Mouse (Mus musculus) gastrocnemius, postnatal 4 days (tissue): Measurements from ENCODE around the gene Me1. TPM values are rescaled to one million over a fixed set of nuclear protein-coding genes. Genes with fewer than 3 reads are reported as not detected.
A peak's percentile ranks its signal among the peaks of the same experiment; 100 is the strongest.
"Not testable (repeated sequence)": the region's sequence is repeated elsewhere in the genome, so short reads cannot be mapped to it uniquely, and the experiment has no call there.

Experiments
- DNase-seq, 2 experiments: peaks; one replicate each; pipeline ENCODE4 v3.0.0; 2021 to 2022; ENCODE audit warnings: low spot score in 2 of 2, mixed read lengths in 2 of 2
- total RNA-seq, 2 experiments: library from RNA; stranded (reverse); gene quantifications; 2 replicates each; pipeline ENCODE4 v1.2.3; 2021

The Me1 gene
- total RNA-seq, 2 experiments from 2014 or later, result 20.5 to 24.0 TPM

DNA sequence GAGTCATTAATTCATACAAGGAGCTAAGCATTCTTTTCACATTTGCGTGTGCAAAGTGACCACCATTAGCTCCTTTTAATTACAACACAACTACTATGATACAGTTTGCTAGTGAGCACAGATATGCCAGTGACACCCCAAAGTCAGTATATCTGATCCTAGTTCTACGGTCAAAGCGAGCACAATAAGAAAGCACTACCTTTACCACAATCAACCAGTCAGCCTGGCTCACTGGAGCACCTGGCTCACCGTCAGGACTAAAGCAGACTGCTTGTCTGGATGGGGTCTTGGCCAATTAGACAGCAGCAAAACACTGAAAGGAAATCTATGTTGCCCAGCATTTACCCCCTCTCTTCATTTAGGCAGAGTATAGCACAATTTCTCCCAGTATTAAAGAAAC is 83.7 kb downstream of the Me1 start:
- no peak for DNase-seq

DNA sequence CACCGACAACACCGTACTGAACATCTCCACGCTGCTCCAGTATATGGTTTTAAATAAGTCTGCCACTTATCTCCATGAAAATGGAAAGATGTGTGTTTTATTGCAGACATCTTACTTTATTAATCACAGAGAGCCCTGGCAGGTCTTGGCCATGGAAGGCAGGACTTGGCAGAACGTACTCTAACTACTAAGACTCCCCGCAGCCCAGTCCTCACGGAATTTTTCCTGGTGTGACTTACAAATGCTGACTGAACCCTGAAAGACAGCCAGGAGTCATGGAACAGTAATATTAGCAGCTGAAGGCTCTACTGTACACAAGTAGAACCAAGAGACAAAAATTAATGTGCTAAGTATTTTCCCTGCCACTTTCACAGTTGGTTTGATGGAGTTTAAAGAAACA is 90.0 kb downstream of the Me1 start:
- DNase-seq, result no peak

DNA sequence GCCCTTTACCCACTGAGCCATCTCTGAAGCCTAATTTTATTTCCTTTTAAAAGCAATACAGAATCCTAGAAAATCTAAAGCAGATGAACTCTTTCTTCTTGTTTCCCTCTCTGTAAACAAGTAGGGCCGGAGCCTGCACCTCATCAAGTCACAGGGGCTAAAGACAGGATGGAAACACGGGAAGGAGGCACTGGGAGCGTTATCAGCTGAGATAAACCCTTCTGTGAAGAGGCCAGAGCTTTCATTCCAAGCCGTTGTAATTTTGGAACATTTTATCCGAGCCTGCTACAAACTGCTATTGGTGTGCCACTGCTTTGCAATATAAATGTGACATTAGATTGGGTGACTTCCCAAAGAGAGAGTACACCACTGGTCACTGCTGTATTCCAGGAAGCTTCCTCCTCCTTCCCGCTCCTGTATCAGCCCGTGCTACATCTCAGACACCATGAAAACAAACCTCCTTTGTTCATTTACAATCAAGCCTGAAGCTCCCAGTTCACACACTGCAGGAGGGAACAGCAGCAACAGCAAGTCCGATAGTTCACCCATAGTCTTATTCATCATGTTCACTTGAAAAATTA is 95.9 kb downstream of the Me1 start:
- DNase-seq, result no peak

DNA sequence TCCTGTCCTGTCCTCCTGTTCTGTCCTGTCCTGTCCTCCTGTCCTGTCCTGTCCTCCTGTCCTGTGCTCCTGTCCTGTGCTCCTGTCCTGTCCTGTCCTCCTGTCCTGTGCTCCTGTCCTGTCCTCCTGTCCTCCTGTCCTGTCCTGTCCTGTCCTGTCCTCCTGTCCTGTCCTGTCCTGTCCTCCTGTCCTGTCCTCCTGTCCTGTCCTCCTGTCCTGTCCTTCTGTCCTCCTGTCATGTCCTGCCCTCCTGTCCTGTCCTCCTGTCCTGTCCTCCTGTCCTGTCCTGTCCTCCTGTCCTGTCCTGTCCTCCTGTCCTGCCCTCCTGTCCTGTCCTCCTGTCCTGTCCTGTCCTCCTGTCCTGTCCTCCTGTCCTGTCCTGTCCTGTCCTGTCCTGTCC is 98.8 kb downstream of the Me1 start:
- not testable (repeated sequence) for DNase-seq

DNA sequence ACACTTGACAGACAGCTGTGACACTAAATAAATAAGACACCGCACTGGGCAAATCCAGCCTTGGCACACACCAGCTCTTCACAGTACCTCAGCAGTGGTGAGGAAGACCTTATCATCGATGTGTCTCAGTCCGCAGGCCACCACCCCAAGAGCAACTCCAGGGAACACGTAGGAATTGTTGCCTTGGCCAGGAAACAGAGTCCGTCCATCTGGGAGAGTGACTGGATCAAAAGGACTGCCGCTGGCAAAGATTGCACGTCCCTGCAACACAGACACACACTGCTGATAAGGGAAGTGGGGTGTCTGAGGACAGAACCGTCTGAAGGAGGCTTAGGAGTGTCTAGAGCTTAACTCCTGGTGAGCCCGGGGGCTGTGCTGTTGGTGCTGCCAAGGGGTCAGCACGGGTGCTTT is 101.4 kb downstream of the Me1 start:
- DNase-seq, result not testable (repeated sequence)

DNA sequence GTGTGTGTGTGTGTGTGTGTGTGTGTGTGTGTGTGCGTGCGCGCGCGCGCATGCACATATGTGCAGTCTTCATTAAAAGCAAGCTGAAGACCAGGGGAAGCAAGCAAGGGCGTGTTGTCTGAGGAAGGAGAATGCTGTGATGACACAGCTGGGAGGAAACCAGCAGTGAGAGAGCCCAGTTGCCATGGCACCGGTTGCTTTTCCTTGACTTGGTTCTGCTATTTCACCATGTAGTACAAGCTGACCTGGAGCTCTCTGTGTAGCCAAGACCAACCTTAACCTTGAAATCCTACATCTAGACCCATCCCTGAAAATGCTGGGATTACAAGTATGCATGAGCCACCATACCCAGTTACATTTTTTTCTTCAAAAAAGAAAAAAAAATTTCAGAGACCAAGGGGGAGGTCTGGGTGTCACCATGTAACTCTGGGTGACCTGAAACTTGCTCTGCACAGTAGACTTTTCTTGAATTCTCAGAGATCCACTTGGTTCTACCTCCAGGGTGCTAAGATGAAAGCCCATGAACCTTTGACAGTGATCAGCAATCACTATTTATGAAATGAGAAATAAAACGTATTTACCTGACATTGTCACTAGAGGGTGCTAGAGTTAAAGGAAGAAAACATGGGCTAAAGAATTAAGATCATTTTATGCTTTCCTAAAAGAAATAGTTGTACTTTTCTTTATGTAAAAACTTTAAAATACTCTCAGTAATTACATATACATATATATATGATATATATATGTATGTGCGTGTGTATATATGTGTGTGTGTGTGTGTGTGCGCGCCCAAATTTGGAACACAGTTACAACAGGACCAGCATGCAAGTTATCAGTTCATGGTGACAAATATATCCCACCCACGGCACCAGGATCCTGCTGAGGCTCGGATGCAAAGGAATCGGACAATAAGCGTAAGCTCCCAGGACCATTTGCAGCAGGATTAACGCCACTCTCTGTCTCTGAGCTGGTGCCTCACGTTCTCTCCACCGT is 102.8 kb downstream of the Me1 start:
- DNase-seq, result no peak

DNA sequence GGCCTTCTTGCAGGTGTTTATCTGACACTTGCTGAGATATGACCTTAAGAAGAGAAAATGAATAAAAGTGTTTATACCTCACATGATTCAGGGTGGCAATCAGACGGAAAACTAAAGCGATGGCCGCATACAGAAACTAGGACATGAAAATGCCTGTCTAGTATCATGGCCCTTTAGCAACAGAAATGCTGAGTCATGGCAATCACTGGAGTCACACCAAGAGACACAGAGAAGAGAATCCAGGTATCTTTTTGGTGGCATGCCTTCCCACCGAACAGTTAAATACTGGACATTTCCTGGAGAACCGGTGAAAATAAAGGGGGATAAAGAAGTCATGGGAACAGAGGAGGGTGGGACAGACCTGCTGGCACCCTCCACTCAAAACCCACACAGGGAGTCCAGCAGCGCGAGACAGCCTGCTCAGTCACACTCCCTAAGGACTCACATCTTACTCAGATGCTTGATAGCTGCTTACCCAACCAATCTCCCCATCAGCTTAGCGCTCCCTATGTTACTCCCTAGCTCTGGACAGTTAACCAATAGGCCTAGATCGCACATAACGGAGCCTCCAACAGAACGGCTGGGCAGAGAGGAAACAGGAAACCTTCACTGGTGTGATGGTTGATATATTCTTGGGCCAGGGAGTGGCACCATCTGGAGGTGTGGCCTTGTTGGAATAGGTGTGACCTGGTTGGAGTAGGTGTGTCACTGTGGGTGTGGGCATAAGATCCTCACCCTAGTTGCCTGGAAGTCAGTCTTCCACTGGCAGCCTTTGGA is 108.5 kb downstream of the Me1 start:
- no peak for DNase-seq

DNA sequence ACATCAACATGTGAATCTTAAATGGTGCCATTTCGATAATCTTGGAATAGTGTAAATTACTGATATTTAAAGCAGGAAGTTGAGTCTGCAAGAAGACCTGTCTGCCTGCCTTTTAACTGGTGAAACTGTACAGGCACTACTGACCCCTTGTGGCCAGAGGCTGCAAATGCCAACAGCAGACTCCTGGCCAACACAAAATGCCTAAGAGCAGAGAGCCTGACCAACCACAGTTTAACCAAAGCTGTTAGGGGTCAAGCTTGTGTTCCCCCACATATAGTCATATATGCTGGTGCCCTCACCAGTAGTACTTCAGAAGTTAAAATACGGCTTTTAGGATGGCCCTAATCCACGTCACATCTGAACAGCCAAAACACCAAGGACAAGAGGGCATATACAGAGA is 112.0 kb downstream of the Me1 start:
- DNase-seq, result peak; percentile 26 to 47

DNA sequence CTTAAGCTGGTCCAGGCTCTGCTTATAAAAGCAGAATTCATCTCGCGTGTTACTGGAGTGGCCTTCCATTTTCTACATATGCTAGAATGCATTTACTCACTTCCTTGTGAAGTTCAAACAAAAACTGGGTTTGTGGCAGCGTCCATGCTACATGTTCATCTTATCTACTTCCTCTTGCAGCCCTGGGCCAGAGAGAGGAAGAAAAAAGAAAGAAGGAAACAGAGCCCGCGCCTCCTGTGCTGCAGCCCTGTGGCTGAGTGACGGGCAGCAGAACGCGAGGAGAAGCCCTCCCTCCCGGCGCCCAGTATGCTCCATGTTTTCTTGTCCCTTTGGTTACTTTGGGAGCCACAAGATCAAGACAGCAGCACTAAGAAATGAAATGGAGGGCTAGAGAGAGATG is 116.1 kb downstream of the Me1 start:
- no peak for DNase-seq

DNA sequence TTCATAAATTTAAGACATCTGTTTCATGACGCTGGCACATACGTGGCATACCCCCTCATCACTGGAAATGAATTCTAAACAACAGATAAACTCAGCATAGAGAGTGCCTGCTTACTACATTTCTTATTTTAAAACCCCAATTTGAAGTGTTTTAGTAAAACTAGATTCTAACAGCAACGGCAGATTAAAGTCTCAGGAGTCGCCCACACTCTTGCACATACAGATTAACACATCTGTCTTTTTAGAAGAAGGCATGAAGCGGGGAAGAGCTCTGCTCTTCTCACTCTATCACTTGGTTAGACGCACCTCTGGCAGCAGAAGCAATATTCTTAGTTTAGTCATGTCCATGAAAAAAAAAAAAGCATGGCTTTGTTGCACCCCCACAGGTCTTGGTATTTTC is 120.6 kb downstream of the Me1 start:
- no peak for DNase-seq

DNA sequence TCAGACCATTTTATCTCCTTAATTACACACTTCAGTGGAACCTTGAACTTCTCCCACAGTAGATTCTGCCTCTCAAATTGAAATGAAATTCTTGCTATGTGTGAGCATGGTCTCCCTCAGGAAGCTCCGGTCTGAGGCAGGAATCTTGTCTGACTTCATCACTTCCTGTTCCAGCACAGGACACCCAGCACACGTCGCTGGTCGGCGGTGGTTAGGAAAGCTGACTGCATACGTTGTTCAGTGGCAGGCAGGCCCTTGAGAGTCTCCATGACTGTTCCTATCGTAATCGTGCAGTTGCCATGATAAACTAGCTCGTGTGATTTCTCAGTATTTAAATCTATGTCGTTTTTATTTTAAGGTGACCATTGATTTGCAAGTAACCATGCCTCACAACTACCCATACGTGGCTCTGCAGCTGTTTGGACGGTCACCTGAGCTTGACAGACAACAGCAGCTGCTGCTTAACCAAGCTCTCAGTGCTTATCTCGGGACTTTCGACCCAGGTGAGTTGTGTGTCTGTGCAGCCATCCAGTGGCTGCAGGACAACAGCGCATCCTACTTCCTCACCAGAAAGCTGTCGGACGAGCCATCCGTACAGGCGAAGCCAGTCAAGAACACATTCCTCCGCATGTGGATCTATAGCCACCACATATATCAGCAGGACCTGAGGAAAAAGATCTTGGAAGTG is 122.0 kb downstream of the Me1 start:
- DNase-seq, result no peak

DNA sequence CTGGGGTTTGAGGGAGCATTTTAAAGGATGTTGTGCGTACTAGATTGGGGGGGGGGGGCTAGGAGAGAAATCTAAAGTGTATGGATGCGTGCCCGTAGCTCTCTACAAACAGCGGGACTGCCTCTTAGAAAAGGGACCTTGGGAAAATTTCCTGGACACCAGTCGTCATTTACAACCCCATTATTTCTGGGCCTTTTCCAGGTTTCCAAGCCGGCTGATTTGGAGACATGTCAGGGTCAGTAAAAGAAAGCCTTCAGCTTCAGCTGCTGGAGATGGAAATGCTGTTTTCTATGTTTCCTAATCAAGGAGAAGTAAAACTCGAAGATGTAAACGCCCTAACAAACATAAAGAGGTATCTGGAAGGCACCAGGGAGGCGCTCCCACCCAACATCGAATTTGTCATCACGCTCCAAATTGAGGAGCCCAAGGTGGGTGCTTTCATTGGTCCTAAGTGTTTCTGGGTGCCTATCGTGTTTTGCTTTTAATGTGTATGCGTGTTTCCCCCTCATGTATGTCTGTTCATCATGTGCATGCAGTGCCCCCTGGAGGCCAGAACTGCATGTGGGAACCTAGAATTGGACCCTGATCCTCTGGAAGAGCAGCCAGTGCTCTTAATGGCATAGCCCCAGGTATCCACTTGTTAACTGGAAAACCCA is 123.0 kb downstream of the Me1 start:
- peak; percentile 34 to 76 for DNase-seq

DNA sequence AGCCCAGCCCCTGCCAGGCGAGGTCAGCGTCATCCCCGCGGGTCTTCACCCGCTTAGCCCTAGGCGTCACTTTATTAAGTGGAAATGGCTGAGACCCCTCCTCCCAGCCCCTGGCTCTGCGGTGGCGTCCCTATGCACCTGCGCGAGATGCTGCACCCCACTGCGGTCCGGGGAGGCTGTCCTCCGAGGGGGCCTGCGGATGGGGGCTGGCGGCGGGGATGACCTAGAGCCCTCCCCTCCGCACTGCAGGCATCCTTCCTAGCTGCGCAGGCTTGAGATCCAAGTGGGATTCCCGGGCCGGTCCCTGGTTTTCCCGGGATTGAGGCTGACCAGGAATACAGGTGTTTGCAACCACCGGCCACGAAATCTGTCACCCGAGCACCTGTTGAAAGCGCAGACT is 123.6 kb downstream of the Me1 start:
- no peak for DNase-seq

DNA sequence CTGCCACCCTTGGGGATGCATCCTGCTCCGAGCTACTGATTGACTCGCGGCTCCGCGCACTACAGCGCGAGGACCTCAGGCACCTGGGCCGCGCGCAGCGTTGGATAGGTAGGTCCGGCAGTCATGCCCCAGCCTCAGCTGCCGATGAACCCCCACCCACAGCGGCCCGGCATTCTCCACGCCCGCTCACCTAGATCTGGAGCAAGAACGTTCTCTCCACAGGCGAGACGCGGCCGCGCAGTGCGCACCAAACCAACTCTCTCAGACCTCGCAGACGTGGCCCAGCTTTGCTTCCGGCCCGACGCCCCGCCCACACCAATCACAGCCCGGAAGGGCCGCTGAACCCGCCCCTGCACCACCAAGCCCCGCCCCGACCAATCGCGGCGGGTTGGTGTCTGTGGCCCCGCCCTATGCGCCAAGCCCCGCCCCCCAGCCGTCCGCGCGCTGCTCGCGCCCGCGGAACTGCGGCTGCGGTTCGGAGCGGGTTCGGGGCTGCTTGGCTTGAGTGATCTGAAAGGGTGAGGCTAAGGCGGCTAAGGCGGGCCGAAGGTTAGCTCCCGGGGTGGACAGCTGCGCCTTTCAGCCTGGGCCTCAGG is 124.1 kb downstream of the Me1 start, which contains the start of the genes Pgm3 and Rwdd2a:
Pgm3 (minus strand) TSS at position 303 of the 596 bp plus-strand sequence.
Rwdd2a (plus strand) TSS at position 452 of the 596 bp plus-strand sequence.
- peak; percentile 94 to 98 for DNase-seq

DNA sequence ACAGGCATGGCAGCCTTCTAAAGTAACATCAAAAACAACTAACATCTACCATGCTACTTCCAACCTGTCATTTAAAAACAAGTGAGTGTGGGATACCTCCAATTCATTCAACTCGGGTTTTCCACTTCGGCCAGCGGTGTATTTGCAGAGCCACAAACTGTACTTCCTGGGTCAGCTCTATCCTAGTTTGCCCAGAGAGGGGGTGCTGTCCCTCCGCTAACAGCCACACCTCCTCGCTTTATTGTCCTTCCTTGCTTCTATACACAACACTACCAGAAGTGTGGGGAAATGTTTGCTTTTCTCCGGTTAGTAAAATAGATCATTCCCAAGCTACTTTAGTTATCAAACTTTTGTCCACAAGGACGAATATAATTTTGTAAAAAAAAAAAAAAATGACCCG is 124.8 kb downstream of the Me1 start:
- no peak for DNase-seq

DNA sequence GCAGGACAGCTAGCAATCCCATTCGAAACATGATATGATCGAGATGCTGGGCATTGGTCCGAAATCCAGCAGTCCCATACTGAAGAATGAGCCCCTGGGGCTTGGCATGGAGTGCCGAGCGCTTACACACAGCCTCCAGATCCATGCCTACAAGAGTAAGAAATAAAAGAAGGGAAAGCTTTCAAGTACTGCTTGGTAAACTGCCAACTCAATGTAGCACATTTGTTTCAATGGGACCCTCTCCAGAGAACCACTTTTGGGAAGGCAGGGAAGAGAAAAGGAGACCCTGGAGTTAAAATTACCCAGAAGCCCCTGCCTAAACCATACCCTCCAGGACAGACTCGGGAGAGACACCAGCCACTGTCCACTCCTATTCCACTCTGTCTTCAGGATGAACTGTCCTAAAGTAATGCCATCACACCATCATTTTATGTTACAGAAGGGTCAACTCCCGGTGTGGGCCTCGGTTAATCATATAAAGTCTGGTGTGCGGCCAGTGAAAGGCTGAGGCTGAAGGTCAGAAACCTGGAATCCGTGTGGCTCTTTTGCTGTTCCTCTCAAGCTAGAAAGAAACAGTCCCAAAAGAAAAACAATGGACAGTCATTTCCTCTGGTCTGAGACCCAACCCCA is 125.4 kb downstream of the Me1 start:
- DNase-seq, result no peak

DNA sequence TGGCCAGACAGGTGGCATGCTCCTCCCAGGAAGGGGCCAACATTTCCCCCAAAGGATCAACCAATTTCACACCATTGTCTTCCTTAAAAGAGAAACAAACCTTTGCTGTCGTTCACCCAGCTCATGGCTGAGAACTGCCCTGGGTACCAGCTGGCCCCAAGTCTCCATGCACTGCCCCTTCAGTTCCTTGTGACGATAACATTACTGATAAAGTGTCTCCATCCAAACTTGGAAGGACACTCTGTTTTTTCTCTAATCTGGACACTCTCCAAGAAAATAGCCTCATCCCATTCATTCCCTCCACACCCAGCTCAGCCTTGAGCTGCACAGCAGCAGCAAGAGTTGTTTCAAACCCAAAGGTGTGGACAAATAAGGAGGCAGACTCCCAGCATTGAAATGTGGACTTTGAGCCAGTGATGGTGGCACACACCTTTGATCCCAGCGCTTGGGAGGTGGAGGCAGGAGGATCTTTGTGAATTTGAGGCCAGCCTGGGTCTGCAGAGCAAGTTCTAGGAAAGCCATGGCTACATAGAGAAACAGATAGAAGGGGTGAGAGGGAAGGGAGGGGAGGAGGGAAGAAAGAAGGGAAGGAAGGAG is 126.3 kb downstream of the Me1 start:
- DNase-seq, result no peak

DNA sequence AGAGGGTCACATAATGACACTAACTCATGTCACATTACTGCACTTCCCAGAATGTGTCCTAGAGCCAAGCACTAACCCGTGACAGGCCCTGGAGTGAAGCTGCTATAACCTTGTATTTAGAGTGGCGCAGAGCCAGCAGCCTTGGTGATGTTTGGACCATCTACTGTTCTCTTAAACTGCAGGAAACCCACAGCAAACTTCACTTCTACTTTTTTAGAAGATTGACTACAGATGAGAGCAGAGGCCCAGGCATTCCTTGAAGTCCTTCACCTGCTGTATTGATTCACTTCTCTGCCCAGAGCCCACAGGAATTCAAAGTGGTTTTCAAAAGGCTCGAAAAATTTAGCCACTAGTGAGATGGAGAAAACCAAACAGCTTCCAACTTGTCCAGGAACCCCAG is 135.2 kb downstream of the Me1 start:
- no peak for DNase-seq

DNA sequence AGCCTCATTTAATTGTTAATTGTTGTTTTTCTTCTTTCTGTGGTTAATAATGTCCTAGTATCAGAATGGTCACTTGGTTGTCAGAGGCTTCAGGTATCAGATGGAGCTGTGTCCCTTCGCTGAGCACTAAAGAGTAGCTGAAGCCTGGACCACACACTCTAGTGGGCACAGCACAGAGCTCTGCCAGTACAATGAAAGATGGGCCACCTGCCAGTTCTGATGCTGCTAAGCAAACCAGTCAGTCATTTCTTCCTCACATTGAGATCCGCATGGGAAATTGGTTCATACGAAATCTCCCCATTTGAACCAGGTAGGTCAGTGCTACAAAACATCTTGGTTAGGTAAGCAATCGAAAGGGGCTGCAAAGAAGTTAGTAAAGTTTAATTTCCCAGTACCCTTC is 141.1 kb downstream of the Me1 start:
- DNase-seq, result no peak
